Mouse (Mus musculus) frontal cortex, adult (tissue): ENCODE data around the gene Ntn1.

Source experiments
- ATAC-seq: cut with Nextera tagmentation; 2 replicates; pipeline ENCODE4 v1.9.2; 2017; ENCODE audit warnings: mild to moderate bottlenecking, moderate library complexity, mixed read lengths; ENCODE audit not compliant: low TSS enrichment

Gene Ntn1

DNA sequence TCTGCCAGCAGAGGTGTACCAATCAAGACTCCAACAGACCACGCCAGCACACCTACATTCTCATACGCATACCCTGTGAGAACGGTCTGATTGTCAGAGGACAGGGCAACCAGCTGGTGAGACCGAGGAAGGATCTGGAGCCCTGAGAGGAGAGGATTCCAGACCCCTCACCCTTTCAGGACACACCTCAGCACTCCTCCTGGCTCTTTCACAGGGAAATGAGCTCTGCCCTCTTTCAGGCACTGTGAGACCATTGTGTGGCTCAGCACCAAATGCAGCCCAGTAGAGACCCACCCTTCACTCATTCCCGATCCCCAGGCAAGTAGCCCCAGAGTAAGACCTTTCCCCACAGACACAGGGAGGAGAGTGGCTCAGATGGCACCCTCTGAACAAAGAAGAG, 137.5 kb downstream of the Ntn1 start:
- no peak for ATAC-seq

DNA sequence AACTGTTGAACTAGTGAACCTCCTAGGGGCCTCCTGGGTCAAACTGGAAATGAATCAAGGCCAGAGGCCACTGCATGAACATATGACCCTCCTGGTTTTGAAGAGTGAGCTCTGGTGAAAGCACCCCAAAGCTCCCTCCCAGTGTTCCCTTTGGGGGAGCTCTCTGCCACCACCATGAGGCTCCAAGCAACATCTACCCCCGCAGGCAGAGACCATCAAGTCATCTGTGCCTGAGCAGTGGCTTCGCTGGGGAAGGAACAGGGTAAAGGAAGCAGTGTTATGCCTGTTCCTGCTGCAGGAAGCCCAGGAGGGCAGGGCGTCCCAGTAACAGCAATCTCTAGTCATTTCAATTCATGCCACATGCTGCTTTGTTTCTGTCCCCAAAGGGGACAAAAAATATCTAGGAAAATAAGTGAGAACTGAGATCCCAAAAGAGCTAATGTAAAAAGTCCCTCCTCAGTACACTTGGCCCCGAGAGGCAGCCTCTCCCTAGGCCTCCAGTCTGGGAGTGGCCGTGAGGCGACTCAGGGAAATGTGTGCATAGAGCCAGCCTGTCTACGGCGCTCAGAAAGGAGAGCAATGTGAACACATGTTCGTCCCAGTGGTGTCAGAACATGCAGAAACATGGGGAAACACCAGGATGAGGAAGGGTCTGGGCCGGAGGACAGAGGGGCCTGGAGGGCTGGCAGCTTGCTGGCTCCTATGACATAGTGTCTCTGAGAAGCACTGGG, 139.3 kb downstream of the Ntn1 start:
- no peak for ATAC-seq

DNA sequence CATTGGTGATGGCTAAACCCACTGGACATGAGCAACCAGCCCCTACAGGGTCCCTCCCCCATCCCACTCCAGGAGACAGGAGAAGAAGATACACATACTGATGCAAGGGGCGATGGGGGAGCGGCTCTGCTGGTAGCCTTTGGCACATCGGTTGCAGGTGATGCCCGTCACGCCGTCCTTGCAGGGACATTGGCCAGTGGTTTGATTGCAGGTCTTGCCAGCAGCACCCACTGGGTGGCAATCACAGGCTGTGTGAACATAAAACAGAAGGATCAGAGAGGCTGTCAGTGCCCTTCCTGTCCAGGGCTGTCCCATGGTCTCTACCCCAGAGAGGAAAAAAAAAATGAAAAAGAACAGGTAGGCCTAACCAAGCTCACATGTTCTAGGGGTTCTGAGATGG, 140.2 kb downstream of the Ntn1 start:
- ATAC-seq = no peak

DNA sequence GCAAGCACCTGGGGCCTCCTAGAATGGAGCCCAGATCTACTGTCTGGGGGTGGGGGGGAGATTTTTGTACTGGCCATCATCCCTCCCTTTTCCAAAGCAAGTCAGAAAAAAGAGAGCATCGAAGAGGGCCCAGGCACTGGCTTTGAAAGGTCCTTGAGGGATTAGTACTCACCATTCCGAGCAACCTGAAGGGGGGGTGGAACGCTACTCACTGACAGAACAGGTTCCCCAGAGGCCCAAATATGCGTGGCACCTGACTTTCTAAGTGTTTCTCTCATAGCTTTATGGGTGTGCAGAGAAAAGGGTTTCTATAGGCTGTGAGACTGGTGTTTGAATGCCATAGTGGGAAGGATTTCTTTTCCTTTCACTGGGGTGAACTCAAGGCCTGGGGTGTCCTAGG, 142.1 kb downstream of the Ntn1 start:
- no peak for ATAC-seq

DNA sequence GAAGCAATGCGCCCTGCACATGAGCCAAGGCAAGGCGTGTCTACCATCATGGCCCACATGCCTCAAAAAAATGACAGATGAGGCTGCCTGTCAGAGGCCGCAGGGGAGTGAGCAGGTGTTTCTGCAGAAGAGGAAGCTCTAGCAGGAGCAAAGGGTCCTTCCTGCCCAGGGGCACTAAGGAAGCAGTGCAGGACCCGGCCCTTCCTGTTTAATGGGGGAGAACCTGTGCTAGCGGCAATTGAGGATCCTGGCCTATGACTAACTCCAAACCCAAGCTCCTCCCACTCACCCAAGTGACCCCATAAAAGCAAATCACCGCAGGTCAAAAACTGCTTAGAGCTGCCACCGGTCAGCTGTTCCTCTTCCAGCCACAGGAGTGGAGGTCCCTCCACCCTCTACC, 147.1 kb downstream of the Ntn1 start:
- no peak for ATAC-seq

DNA sequence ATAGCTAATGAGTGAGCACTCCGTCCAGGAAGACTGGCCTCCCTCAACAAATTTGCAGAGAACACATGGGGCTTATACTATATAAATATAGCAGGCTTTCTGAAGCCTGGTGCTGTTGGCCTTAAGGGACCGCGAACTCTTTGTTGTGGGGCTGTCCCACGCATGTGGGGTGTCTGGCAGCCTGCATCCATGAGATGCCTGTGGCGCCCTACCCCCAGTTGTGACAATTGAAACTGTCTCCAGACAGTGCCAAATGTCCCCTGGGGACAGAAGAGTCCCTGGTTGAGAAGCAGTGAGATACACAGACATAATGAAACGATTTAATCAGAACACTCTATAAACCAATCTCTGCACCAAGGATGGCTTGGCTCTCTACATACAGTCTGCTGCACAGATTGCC, 150.5 kb downstream of the Ntn1 start:
- ATAC-seq = no peak

DNA sequence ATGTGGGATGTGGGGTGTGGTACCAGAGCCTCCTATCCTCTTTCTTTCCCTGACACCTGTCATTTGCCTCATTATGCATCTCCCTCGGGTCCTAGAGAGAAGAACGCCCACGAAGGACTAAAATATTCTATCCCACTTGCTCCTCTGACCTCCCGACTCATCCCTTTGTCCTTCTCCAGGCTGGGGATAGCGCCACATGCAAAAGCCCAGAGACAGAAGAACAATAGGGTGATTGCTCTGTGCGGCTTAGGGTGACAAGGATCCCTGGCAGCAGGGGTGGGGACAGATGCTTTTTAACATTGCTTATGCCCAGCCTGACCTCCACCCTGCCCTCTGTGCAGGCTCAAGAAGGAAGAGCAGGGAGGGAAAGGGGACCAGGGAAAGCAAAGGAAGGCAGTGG, 152.7 kb downstream of the Ntn1 start:
- no peak for ATAC-seq

DNA sequence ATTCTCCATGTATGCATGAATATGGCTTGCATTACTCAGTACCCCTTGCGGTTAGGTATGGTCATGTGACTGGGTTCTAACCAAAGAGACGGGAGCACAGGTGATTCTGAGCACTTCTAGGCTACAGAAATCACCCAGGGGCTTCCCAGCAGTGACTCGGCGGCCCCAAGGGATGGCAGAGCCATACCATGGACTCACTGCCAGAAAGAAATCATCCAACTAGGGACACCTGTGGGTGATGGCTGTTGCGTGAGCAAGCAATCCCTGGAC, 155.7 kb downstream of the Ntn1 start:
- ATAC-seq = no peak

DNA sequence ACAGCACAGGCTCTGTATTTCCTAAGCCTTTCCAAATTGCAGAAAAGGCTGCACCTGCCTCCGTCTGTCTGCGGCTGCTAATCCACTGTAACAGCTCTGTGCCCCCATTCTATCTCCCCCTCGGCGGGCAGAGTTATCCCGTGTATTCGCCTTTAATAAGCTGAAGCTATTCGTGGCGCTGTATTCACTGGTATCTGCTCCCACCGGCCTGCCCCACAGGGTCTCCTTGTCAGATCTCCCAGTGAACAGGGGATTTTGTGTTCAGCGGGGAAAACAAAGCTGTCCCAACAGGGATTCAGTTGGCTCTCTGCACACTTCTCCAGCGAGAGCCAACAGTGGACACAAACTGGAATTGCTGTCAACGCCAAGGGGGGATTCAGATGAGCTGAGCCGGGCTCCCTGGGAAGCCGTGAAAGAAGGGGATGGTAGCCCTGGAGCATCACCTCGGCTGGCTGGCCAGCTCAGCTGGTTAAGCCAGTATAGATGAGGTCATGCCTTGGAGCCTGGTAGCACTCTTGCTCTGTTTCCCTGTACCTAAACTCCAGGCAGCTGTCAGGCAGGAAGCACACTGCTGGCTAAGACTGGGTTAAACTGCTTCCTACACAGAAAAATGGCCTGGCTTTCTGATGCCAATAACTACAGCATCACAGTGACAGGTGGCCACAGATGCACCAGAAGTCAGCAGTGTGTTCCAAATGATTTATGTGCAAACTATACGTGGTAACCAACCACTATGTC, 156.2 kb downstream of the Ntn1 start:
- ATAC-seq = no peak

DNA sequence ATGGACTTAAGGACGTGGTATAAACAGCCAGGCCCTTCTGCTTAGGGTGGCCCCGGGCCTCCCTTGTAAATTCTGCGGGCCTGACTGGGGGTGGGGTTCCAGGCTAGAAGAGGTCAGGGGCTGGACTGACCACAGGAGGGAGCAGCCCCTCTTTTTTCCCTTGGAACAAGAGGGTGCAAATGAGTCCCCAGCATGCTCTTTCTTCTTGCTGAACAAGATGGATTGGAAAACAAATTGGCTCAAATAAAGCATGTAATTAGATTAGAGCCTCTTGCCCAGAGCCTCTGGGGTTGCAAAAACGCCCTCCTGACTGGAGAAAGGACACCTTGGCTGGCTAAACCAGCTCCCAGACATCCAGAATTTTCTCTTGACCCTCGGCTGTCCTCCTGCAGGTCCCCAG, 160.9 kb downstream of the Ntn1 start:
- no peak for ATAC-seq

DNA sequence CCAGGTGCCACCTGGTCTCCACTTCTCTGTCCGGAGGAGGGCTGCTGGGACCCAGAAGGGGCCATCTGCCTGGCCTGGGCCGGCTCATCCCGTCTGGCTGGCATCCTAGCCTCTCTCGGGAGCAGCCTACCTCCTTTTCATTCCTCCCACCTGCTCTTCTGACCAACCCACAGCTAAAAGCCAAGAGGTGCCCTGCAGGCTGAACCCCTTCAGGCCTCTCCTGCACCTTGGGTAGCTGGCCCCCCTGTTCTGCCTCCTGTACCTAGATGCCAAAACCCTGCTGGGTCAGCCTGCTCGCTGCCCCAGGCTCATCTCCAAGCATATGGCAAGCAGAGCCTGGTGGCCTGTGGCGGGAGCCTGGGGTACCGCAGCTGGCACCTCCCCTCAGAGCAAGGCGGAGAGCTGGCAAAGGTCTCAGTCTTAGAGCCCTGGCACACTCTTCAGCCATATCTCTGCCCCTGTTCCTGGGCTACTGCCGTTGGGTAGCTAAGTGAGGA, 167.1 kb downstream of the Ntn1 start:
- ATAC-seq = no peak

DNA sequence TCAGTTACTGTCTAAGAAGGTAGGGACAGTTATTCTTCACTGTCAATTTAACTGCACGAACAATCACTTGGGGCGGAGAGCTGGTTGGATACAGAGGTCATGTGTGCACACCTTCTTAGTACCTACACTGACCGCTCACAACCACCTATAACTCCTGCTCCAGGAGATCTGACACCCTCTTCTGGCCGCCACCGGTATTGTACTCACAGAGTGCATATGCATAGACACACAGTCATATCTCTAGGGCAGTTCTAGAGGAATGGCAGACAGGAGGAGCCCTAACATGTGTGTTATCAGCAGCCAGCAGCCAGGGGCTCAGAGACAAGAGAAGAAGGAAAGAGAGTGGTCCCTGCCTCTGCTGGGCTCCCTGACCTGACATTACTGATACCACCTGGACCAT, 169.1 kb downstream of the Ntn1 start:
- no peak for ATAC-seq

DNA sequence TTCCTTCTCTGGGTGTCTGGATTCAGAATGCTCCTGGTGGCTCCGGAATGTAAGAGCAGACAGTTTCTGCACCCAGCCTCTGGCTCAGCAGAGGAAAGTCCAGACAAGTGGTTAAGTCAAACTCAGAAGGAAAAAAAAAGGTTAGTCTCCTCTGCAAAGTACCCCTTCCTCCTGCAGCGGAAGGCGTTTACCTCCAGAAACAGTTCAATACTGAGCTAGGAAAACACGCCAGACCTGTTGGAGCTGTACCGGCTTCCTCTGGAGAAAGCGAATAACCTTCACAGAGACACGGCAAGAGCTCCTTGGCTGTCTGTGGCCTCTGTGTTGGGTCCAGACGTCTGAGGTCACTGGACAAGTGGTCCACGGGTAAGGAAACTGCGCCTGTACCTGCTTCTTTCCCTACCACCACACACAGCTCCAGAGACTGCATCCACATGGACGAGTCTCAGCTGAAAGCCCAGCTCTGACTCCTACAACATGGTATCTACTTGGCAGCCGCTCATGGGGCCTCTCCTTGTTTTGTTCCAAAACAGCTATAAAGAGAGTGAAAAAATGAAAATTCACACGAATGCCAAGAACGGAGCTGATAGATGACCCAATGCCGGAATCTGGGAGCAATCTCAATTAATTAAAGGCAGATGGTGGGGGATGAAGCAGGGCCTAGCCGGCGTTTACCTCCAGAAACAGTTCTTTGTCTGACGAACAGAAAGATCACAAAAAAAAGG, 171.5 kb downstream of the Ntn1 start:
- no peak for ATAC-seq

DNA sequence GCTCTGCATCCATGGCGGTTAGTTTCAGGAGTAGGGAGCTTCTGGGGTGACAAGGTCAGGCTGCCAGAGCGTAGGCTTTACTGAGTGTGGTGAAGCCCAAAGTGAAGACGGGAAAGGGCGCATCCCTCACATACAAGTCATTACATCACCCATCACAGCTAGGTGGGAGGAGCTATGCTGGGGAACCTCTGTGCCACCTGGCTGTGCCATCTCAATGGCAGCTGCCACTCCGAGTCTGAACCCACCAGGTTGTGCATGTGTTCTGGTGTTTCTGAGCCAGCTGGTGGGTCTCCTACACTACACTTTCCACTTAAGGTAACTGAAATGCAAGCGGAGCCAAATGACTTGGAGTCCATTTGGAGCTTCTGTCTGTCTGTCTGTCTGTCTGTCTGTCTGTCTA, 172.8 kb downstream of the Ntn1 start:
- no peak for ATAC-seq

DNA sequence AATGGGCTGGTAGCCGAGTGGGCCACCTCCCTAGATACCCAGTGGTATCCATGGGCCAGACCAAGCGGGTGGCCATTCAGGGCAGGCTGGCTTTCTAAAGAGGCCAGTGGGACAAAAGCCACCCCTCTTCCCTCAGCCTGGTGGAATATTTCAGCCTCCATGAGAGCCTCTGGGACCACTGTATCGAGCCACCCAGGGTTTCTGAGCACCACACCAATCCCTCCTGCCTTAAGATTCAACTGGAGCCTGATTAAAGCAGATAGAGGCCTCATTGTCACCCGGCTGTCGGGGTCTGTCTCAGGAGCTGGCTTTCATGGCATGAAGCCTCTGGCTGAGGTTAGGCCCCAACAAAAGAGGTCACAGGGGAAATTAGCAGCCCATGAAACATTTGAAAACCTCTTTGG, 174.0 kb downstream of the Ntn1 start:
- ATAC-seq = no peak

DNA sequence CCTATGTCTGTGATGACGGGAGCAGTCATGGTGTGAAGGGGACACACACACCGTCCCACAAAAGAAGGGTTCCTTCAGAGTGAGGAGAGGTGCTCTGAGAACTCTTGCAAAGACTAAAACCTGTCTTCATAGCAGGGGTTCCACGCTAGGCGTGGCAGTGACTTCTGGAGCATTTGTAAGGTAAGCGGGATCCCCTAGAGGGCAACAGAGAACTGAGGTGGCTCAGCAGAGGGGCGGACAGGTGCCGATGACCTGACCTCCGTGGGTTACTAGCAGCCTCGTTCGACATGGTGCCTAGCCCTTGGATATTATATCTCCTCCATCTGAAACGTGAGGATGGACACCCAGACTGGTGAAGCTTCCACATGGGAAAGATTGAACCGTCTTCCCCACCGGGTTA, 177.5 kb downstream of the Ntn1 start:
- no peak for ATAC-seq

DNA sequence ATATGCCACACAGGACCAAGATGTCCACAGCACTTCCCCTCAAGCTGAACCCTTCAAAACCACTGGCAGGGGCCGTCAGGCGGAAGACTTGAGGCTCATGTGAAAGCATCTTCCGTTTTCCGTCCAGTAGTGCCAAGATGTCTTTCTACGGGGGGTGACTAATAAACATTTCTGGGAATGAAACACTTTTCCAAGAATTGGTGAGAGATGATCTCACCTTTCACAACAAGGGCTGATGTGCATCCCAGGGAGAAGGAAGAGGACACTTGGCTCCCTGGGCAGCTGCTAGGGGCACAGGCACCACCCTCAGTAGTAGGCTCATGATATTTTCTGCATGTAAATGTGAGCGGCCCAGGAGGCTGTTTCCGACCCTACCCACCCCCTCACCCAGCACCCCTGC, 178.4 kb downstream of the Ntn1 start:
- ATAC-seq = no peak

DNA sequence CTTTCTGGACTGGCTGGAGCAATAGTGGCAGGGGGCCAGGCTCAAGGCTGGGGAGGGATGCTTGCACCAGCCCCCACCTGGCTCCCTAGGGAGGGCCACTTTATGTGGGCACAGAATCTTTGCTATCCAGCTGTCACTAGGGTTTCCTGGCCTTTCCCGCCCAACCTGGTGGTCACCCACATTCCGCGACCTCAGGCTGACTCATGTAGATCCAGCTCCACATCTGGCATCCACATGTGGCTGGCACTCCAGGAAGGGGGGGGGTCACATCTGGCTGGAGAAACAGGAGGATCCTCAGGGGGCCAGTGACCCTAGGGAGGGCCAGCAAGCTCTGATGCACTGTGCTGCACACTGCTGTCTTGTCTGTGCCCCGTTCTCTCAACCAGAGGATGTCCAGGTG, 179.9 kb downstream of the Ntn1 start:
- ATAC-seq = no peak

DNA sequence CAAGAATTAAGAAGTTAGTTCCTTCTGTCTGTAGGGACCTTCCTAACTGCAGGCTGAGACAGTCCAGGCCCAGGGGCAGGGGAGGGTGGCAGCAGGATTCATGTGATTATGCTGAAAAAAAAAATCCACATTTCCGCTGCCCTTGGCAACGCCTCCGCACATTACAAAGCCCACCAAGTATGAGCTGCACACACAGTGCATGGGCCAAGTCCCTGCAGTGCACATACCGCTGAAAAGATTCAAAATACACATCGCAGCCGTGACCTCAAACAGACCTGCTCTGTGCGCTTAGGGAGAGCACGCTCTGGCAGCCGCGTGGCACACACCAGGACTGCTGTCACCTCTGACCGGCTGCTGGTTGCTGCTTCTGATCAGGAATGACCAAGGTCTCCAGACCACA, 184.6 kb downstream of the Ntn1 start:
- no peak for ATAC-seq

DNA sequence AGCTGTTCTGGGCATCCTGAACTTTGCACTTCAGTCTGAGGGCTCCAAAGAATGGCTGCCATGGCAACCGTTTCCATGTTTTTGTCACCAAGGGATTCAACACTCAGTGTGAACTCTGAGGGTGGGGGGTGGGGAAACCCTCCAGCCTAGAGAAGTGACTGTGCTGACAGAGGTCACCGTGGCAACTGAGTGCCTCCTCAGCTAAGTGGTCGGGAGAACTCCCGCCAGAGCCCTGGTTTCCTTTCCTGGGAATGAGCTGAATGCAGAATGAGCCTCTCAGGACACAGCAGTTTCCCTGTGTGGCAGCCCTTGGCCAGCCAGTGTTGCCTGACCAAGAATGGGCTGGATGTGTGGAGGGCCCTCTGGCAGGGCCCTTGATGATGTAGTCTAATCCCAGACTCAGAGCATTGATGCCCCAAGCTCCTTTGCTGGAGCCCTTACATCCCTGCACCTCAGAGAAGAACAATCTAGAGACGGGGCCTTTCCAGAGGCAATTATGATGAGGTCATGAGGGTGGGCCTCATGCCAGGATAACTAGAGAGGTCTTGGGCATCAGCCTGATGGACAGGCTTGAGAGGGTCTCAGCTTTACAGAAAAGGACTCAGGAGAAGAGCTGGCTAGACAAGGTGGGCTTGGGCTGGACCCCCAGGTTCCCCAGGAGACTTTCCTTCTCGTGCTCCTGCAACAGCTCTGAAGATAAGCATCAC, 185.3 kb downstream of the Ntn1 start:
- no peak for ATAC-seq

DNA sequence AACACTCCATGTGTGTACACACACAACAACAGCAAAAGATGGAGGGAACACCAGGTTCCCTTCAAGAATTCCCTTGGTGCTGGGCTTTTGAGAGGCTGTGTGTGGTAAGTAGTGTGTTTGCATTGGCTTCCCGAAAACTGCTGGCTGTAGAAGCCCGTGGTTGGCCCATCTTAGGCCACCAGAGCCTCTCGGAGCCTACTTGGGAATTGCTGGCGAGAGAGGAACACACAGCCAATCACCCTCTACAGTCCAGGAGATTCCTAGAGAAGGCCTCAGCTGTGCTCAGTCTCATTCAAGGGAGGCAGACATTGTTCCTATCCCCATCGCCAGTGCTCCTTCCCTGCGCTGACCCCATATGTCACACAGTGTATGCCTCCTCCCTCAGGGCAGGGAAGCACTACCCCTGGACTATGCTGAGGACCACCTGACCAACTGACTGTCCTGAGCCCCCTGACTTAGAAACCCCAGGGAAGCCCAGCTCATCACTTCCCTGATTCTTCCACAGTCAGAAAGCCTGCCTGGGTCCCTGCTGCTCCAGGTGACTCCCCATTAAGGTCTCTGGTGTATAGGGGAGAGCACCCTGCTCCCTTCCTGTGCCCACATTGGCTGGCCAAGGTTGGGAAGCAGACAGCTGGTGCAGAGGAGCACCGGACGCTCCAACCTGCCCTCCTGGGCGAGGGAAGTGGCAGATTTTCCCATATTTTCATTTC, 186.0 kb downstream of the Ntn1 start:
- ATAC-seq = no peak

DNA sequence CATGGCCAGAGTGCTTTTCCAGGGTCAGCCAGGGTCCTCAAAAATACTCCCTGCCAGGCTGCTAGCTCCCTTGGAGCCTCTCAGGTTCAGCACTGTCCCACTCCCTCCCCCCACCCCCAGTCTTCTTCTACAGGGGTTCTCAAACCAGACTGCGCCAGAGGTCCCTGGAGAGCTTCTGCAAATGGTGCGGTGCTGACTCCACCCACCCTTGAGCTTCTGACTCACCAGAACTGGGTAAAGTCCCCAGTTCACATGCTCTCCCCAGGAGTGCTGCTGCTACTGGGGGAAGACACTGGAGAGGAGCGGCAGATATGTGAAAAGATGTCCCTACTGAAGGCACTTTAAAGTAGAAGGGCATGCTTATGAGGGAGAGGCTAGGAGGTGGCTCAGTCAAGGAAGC, 186.7 kb downstream of the Ntn1 start:
- no peak for ATAC-seq
